Mouse (Mus musculus): ENCODE measurements at regions not wholly inside any gene's neighbourhood (a gene's known extent, or its start where the extent isn't known, plus 50 kb on each side); places are given as distances from the start of the nearest gene placed in this dataset.

DNA sequence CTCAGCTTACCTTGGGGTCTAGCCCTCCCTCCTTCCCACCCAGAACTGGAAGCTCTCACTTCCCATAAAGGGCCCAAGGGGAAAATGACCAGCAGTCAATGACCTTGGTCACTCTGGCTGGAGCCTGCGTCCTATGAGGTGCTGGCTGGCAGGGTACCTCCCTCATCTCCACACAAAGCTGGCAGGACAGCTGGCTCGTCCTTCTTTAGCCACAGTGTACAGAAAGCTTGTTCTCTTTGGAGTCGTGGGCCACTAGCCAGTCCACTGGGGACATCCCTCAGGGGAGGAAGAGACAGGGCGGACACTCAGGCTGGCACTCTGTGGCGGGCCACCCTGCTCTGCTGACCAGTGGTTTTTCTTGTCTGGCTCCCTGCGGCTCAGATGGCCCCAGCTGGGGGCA lies 106.3 kb downstream of the Vegfa start:
- TF ChIP-seq E2F4 (IDR thresholded peaks at IDR 0.05; ENCODE audit: borderline replicate concordance, low read depth, low read length) (no peak), RCOR1 (IDR thresholded peaks at IDR 0.05; ENCODE audit: low read depth, low read length) (no peak), MXI1 (IDR thresholded peaks at IDR 0.05; ENCODE audit: low read depth, low read length) (no peak), ELF1 (IDR thresholded peaks at IDR 0.05; ENCODE audit: low read depth, low read length) (no peak), POLR2A (IDR thresholded peaks at IDR 0.05; ENCODE audit: control insufficient read depth in 1 of 2, insufficient read depth in 1 of 2, low read depth in 1 of 2, low read length in 2 of 2, poor library complexity in 1 of 2) (no peak), CTCF (IDR thresholded peaks at IDR 0.05 in 2 of 3, conservative IDR thresholded peaks at IDR 0.05 in 1 of 3; ENCODE audit: control insufficient read depth in 1 of 3, insufficient read depth in 1 of 3, low read depth in 2 of 3, low read length in 3 of 3, poor library complexity in 1 of 3, severe bottlenecking in 1 of 3) (no peak), ZC3H11A (IDR thresholded peaks at IDR 0.05; ENCODE audit: low read depth, low read length) (no peak), NELFE (IDR thresholded peaks at IDR 0.05; ENCODE audit: low read depth, low read length) (no peak), ZNF384 (IDR thresholded peaks at IDR 0.05; ENCODE audit: low read depth, low read length) (no peak)
